Mouse (Mus musculus) bone marrow, adult 2 months (tissue): ENCODE data around the gene Dennd5b. TPM values are rescaled to one million over a fixed set of nuclear protein-coding genes. Genes with fewer than 3 reads are reported as not detected.

Experiments used
- H3K27ac ChIP-seq: fragments of 200-500 bp; 2 replicates; pipeline ENCODE4 v1.5.1; 2012; ENCODE audit warnings: low read depth, mild to moderate bottlenecking, control low read depth, inconsistent platforms, low read length; ENCODE audit not compliant: control insufficient read depth, poor library complexity, insufficient read depth
- H3K4me1 ChIP-seq: fragments of 200-500 bp; 2 replicates; pipeline ENCODE4 v1.6.1; 2011; ENCODE audit warnings: low read length; ENCODE audit not compliant: control insufficient read depth, insufficient read depth
- H3K4me3 ChIP-seq: fragments of 200-500 bp; replicated peaks from 2 replicates; pipeline ENCODE3; 2011; ENCODE audit warnings: mild to moderate bottlenecking, low read depth, low read length, control low read depth; ENCODE audit not compliant: control insufficient read depth
- CTCF ChIP-seq: fragments of 200-500 bp; IDR thresholded peaks from 2 replicates; pipeline ENCODE4 v1.5.1; 2011; ENCODE audit warnings: low read length, control low read depth; ENCODE audit not compliant: control insufficient read depth, insufficient read depth
- POLR2A ChIP-seq: fragments of 200-500 bp; IDR thresholded peaks from 2 replicates; pipeline ENCODE4 v1.6.1; 2011; ENCODE audit warnings: low read depth, mild to moderate bottlenecking, control low read depth, low read length, borderline replicate concordance; ENCODE audit not compliant: control insufficient read depth
- WGBS: fragments of 180-500 bp; shearing (Covaris S2); methylation state at CpG from one replicate; pipeline ENCODE4 v1.1.7; 2018; 5-methylcytosine and 5-hydroxymethylcytosine counted together
- polyA plus RNA-seq: library from polyadenylated mRNA; stranded (reverse); fragments of >200 nt; gene quantifications from 2 replicates; pipeline ENCODE4 v1.2.4, GENCODE M21; 2011; ENCODE audit warnings: low replicate concordance; ENCODE audit not compliant: missing spikeins, insufficient read depth, insufficient read length

Gene Dennd5b
- polyA plus RNA-seq, 1 experiment: 3.0 TPM

DNA sequence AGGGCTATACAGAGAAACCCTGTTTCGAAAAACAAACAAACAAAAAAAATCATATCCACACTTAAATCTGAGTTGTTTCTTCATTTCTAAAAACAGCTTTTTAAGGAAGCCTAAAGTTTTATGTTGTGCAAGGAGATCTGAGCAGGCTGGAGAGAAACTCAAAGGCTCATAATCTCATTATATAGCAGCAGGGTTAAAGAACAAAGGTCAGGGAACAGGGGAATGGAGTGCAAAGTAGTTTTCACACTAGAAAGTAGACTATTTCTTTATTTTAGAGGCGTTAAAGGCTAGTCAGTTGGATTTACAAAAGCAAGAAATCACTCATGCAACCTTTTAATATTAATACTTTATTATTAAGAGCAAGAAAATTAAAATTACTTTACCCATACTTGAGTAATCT, 5.2 kb downstream of the Dennd5b start:
- no peaks in the 10 kb centered on the region; the same call in 1 of the 2 replicates for H3K4me1 ChIP-seq
- 72% methylated on average over 2 of the region's 2 CpGs for WGBS
- H3K4me3 ChIP-seq: no peak overlapping the region
- no peak overlapping the region for H3K27ac ChIP-seq
- TF ChIP-seq POLR2A: no peak
- TF ChIP-seq CTCF: no peak

GRCm38 (mm10) chr6:149095389-149095788, 6.1 kb downstream of the Dennd5b start:
- Histone ChIP-seq H3K27ac (peak overlapping the region; percentile 54; the same call in 1 of the 2 replicates), H3K4me1 (no peaks in the 10 kb centered on the region; the same call in 1 of the 2 replicates), H3K4me3 (no peak overlapping the region)
- 62% methylated on average over 6 of the region's 6 CpGs for WGBS
- TF ChIP-seq POLR2A: no peak
- no peak for TF ChIP-seq CTCF

GRCm38 (mm10) chr6:149094555-149094954, 6.9 kb downstream of the Dennd5b start:
- no peak overlapping the region for H3K4me3 ChIP-seq
- no peaks in the 10 kb centered on the region; the same call in 1 of the 2 replicates for H3K4me1 ChIP-seq
- H3K27ac ChIP-seq: no peak overlapping the region
- TF ChIP-seq POLR2A: no peak
- TF ChIP-seq CTCF: no peak
- 0% methylated on average over 1 of the region's 1 CpGs for WGBS

GRCm38 (mm10) chr6:149093465-149093864, 8.0 kb downstream of the Dennd5b start:
- no peak overlapping the region for H3K27ac ChIP-seq
- H3K4me3 ChIP-seq: no peak overlapping the region
- 50% methylated on average over 5 of the region's 5 CpGs for WGBS
- TF ChIP-seq POLR2A (no peak), CTCF (no peak)
- no peaks in the 10 kb centered on the region; the same call in 1 of the 2 replicates for H3K4me1 ChIP-seq

GRCm38 (mm10) chr6:149092406-149092805, 9.1 kb downstream of the Dennd5b start:
- no peak overlapping the region for H3K27ac ChIP-seq
- TF ChIP-seq CTCF (no peak), POLR2A (no peak)
- no peak overlapping the region for H3K4me3 ChIP-seq
- WGBS: 76% methylated on average over 6 of the region's 6 CpGs
- no peaks in the 10 kb centered on the region; the same call in 1 of the 2 replicates for H3K4me1 ChIP-seq

GRCm38 (mm10) chr6:149077136-149077808, 24.2 kb downstream of the Dennd5b start:
- Histone ChIP-seq H3K4me1 (no peaks in the 10 kb centered on the region), H3K27ac (no peak overlapping the region), H3K4me3 (no peak overlapping the region)
- WGBS: 77% methylated on average over 1 of the region's 1 CpGs
- TF ChIP-seq POLR2A: no peak
- TF ChIP-seq CTCF: no peak

- Histone ChIP-seq H3K4me1 (no peaks in the 10 kb centered on the region), H3K4me3 (no peak overlapping the region), H3K27ac (no peak overlapping the region)
- 77% methylated on average over 4 of the region's 4 CpGs for WGBS
- no peak for TF ChIP-seq POLR2A
- no peak for TF ChIP-seq CTCF
These were observed 27.6 kb downstream of the Dennd5b start for GRCm38 (mm10) chr6:149073854-149074253.

DNA sequence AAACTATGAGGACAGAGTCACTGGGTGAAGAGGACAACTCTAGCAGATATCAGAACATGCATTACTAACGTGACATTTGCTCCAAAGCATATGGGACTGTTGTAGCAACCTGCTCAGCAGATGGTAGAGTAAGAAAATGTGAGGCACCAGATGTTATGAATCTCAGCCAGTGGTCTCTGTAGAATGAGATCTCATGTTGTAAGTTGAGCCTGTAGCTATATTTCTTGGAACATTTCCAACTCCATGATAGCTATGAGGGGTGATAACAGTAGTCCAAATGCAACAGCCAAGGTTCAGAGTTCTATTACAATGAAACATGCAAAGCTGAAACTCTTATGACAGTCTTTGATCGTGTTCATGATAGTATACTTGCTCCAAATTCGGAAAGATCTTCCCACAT, 28.6 kb downstream of the Dennd5b start:
- Histone ChIP-seq H3K27ac (no peak overlapping the region), H3K4me1 (no peaks in the 10 kb centered on the region), H3K4me3 (no peak overlapping the region)
- WGBS: 65% methylated on average over 3 of the region's 3 CpGs
- TF ChIP-seq POLR2A (no peak), CTCF (no peak)

GRCm38 (mm10) chr6:149070592-149071124, 30.8 kb downstream of the Dennd5b start:
- TF ChIP-seq POLR2A (no peak), CTCF (no peak)
- WGBS: 74% methylated on average over 4 of the region's 4 CpGs
- no peak overlapping the region for H3K4me3 ChIP-seq
- H3K27ac ChIP-seq: no peak overlapping the region
- H3K4me1 ChIP-seq: no peaks in the 10 kb centered on the region
